Comparison of ENCODE assay signal across 18 mouse cellular contexts in the genomic region with DNA sequence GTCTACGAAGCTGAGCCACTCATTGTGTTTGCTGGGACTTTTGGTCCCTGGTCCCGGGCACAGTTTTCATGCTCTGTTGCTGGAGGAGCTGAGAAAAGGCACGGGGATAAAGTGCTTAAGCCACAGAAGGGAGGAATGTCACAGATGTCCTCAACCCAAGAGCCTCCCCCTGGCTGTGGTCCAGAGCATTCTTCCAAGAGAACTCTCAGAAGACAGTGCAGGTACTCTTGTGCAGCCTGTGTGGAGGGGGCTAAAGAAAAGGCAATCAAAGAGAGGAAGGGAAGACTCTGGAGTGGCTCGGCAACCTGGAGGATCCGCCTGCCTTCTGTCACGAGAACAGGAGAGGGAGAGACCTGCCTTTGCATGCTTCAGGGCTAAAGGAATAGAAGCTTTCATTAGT.
DNase-seq lines count a peak whose midpoint lies in the region; ATAC-seq and TF ChIP-seq lines count a peak whose summit lies in the region.
"Had no signal": no experiment of that assay in that cellular context is flagged by ENCODE, and none has a peak within 500 bp of the region (broad histone marks: within the 10 kb centered on the region; RNA-seq: fewer than 3 reads in every experiment).

No protein-coding gene starts in this region.

- H3K36me3 ChIP-seq in kidney, postnatal 0 days (ENCODE audit: insufficient read depth, low read length): no peaks in the 10 kb centered on the region
- H3K36me3 ChIP-seq in kidney, embryonic 15.5 days: no peaks in the 10 kb centered on the region
- H3K36me3 ChIP-seq in midbrain, embryonic 10.5 days: no peaks in the 10 kb centered on the region
- H3K36me3 ChIP-seq in midbrain, embryonic 16.5 days (ENCODE audit: control insufficient read depth, insufficient read depth, low read length): no peaks in the 10 kb centered on the region
- no peaks in the 10 kb centered on the region; the same call in 1 of the 2 replicates for H3K36me3 ChIP-seq in forebrain, postnatal 0 days (ENCODE audit: insufficient read depth)
- H3K36me3 ChIP-seq: forebrain, embryonic 12.5 days had no signal

- H3K9ac ChIP-seq in kidney, postnatal 0 days (ENCODE audit: low read depth, low read length): no peak overlapping the region
- H3K9ac ChIP-seq in kidney, embryonic 15.5 days: no peak overlapping the region
- H3K9ac ChIP-seq in midbrain, embryonic 16.5 days (ENCODE audit: low read depth, low read length): no peak overlapping the region
- no peak overlapping the region for H3K9ac ChIP-seq in forebrain, postnatal 0 days
- H3K9ac ChIP-seq: forebrain, embryonic 12.5 days; liver, postnatal 0 days had no signal

- intact Hi-C loops in heart, postnatal 25 days (cut with DNase I): no loop called here

- H3K27me3 ChIP-seq in kidney, postnatal 0 days (ENCODE audit: insufficient read depth, low read length): no peaks in the 10 kb centered on the region
- H3K27me3 ChIP-seq in kidney, embryonic 15.5 days: no peaks in the 10 kb centered on the region
- no peaks in the 10 kb centered on the region for H3K27me3 ChIP-seq in midbrain, embryonic 10.5 days (ENCODE audit: low read depth, poor library complexity, severe bottlenecking)
- H3K27me3 ChIP-seq in midbrain, embryonic 16.5 days (ENCODE audit: control insufficient read depth, insufficient read depth, low read depth, low read length): no peaks in the 10 kb centered on the region
- no peaks in the 10 kb centered on the region; the same call in 1 of the 2 replicates for H3K27me3 ChIP-seq in forebrain, postnatal 0 days (ENCODE audit: insufficient read depth, low read length)
- H3K27me3 ChIP-seq: forebrain, embryonic 12.5 days had no signal

- no peaks in the 10 kb centered on the region for H3K9me3 ChIP-seq in kidney, postnatal 0 days (replicated peaks; ENCODE audit: low read length)
- no peaks in the 10 kb centered on the region for H3K9me3 ChIP-seq in kidney, embryonic 15.5 days (replicated peaks)
- no peaks in the 10 kb centered on the region for H3K9me3 ChIP-seq in midbrain, embryonic 10.5 days (replicated peaks)
- H3K9me3 ChIP-seq in midbrain, embryonic 16.5 days (replicated peaks; ENCODE audit: control insufficient read depth, low read length, poor library complexity, severe bottlenecking): no peaks in the 10 kb centered on the region
- H3K9me3 ChIP-seq in forebrain, postnatal 0 days (ENCODE audit: low read length): no peaks in the 10 kb centered on the region
- H3K9me3 ChIP-seq: forebrain, embryonic 12.5 days had no signal

- no peak for ATAC-seq in kidney, postnatal 0 days (replicated peaks; ENCODE audit: low FRiP score, low read depth)
- ATAC-seq in kidney, embryonic 15.5 days (replicated peaks; ENCODE audit: low FRiP score): no peak
- no peak for ATAC-seq in midbrain, embryonic 16.5 days
- ATAC-seq in forebrain, postnatal 0 days: no peak
- ATAC-seq: intestine, embryonic 16.5 days; liver, postnatal 0 days had no signal

- H3K4me2 ChIP-seq in kidney, postnatal 0 days (ENCODE audit: low read length): no peak overlapping the region
- H3K4me2 ChIP-seq in kidney, embryonic 15.5 days: no peak overlapping the region
- H3K4me2 ChIP-seq in midbrain, embryonic 16.5 days (ENCODE audit: low read length): no peak overlapping the region
- H3K4me2 ChIP-seq in forebrain, postnatal 0 days (ENCODE audit: low read depth): no peak overlapping the region
- H3K4me2 ChIP-seq: forebrain, embryonic 12.5 days had no signal

- TF ChIP-seq CTCF in kidney, postnatal 0 days (IDR thresholded peaks at IDR 0.05; ENCODE audit: low read depth): 0 out of 2 replicates have a peak, but pooled peaks have one; percentile 11
- no peak for TF ChIP-seq CTCF in forebrain, postnatal 0 days (IDR thresholded peaks at IDR 0.05; ENCODE audit: low read depth)

- DNase-seq in heart, adult 11 months: peak; percentile 72
- DNase-seq in heart, postnatal 25 days (ENCODE audit: low spot score): no peak
- no peak for DNase-seq in kidney, postnatal 0 days (ENCODE audit: low spot score)
- no peak for DNase-seq in midbrain, embryonic 10.5 days (ENCODE audit: low spot score)
- peak; percentile 19 for DNase-seq in lung, postnatal 14 days
- DNase-seq in forebrain, postnatal 0 days: no peak
- DNase-seq: adrenal gland, postnatal 10 days; cerebellum, adult 18-20 months; gastrocnemius, postnatal 14 days; heart, postnatal 36 days; liver; liver, postnatal 0 days; spleen, adult 18-20 months; thymus, adult 18-20 months had no signal

- H3K4me1 ChIP-seq in kidney, postnatal 0 days (replicated peaks; ENCODE audit: insufficient read depth, low read length): no peaks in the 10 kb centered on the region
- H3K4me1 ChIP-seq in kidney, embryonic 15.5 days: no peaks in the 10 kb centered on the region
- peaks cover 10% of the 10 kb centered on the region for H3K4me1 ChIP-seq in midbrain, embryonic 10.5 days
- H3K4me1 ChIP-seq in midbrain, embryonic 16.5 days (ENCODE audit: control insufficient read depth, insufficient read depth, low read length): peaks cover 3% of the 10 kb centered on the region; the same call in 1 of the 2 replicates
- no peaks in the 10 kb centered on the region for H3K4me1 ChIP-seq in forebrain, postnatal 0 days (ENCODE audit: insufficient read depth)

- 59% methylated on average over 6 of the region's 6 CpGs for WGBS in kidney, postnatal 0 days
- 64% methylated on average over 6 of the region's 6 CpGs for WGBS in kidney, embryonic 15.5 days
- WGBS in midbrain, embryonic 10.5 days: 54% methylated on average over 6 of the region's 6 CpGs
- WGBS in midbrain, embryonic 16.5 days: 25% methylated on average over 6 of the region's 6 CpGs
- WGBS in forebrain, postnatal 0 days: 44% methylated on average over 6 of the region's 6 CpGs

- no peak overlapping the region for H3K4me3 ChIP-seq in kidney, postnatal 0 days (replicated peaks; ENCODE audit: low read depth, low read length)
- H3K4me3 ChIP-seq in kidney, embryonic 15.5 days (replicated peaks): no peak overlapping the region
- no peak overlapping the region for H3K4me3 ChIP-seq in midbrain, embryonic 10.5 days
- no peak overlapping the region for H3K4me3 ChIP-seq in midbrain, embryonic 16.5 days (ENCODE audit: low read depth, low read length)
- no peak overlapping the region for H3K4me3 ChIP-seq in forebrain, postnatal 0 days (ENCODE audit: low read depth, low read length)
- H3K4me3 ChIP-seq: forebrain, embryonic 12.5 days had no signal

- no peak overlapping the region for H3K27ac ChIP-seq in kidney, postnatal 0 days
- no peak overlapping the region for H3K27ac ChIP-seq in kidney, embryonic 15.5 days
- H3K27ac ChIP-seq in midbrain, embryonic 10.5 days (replicated peaks): peak overlapping the region; percentile 52; the same call in 1 of the 2 replicates
- H3K27ac ChIP-seq in midbrain, embryonic 16.5 days (ENCODE audit: low read length): no peak overlapping the region
- no peak overlapping the region for H3K27ac ChIP-seq in forebrain, postnatal 0 days (ENCODE audit: low read depth, low read length)
- H3K27ac ChIP-seq: forebrain, embryonic 12.5 days had no signal

Comparison
In these comparisons a context has a peak if more than half of its experiments do, and no peak if none do; other contexts are left out.
1. DNase-seq: peak in heart, adult 11 months (single experiment) and lung, postnatal 14 days (single experiment); none in heart, postnatal 25 days (single experiment), kidney, postnatal 0 days (single experiment), midbrain, embryonic 10.5 days (single experiment) and forebrain, postnatal 0 days (single experiment).